In the genomic region with DNA sequence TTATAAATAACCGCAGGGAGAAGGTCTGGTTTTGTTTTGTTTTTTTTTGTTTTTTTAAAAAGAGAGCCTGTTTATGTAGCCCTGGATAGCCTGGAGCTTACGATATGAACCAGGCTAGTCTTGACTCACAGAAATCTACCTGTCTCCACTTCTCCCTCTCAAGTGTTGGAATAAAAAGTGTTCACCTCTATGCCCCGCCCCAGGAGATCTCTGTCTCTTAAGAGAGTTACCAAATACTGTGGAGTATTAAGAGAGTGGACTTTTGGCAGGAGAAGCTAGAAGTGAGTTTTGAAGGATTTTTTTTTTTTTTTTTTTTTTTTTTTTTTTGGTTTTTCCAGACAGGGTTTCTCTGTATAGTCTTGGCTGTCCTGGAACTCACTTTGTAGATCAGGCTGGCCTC, we compare ENCODE assay signal across 6 mouse cellular contexts.
"Had no signal": no experiment of that assay in that cellular context is flagged by ENCODE, and none has a peak within 500 bp of the region (broad histone marks: within the 10 kb centered on the region; RNA-seq: fewer than 3 reads in every experiment).

No protein-coding gene starts in this region.

- DNase-seq: liver, embryonic 13.5 days; liver, postnatal 0 days; right cerebral cortex, postnatal 14 days; thymus, adult 2 months; thymus, postnatal 25 days; thymus, postnatal 4 days had no signal
